Mouse (Mus musculus): Measurements from ENCODE around the gene Clec5a. TPM values are rescaled to one million over a fixed set of nuclear protein-coding genes. Genes with fewer than 3 reads are reported as not detected.
A peak's percentile ranks its signal among the peaks of the same experiment; 100 is the strongest.
"Not testable (repeated sequence)": the region's sequence is repeated elsewhere in the genome, so short reads cannot be mapped to it uniquely, and the experiment has no call there.

Gene Clec5a
- total RNA-seq (2022): 1 to 10 TPM in 3 of 4 experiments, under 1 TPM in 1; 0.75 to 7.2 (median 4.1) TPM

DNA sequence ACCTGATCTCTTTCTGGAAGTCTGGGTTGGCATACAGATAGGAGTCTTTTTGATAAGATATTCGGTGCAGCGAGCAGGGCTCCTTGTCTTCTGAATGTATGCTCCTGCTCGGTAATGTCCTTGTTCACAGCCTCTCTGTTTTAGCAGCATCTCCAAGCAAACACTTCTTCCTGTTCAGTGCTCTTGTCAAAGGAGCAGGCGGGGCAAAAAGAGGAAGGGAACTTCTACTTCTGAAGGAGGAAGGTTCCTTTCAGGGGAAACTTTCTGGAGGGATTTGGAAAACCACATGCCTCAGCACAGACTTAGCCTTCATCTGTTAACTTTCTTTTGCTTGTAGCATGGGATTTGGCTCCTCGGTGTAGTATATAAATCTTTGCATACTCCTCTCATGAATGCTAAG is at the start of gene Clec5a:
TSS of gene Clec5a (minus strand) at position 177 of the 400 bp plus-strand sequence.
- DNase-seq (ENCODE audit: low spot score in 2 of 2): no peak

DNA sequence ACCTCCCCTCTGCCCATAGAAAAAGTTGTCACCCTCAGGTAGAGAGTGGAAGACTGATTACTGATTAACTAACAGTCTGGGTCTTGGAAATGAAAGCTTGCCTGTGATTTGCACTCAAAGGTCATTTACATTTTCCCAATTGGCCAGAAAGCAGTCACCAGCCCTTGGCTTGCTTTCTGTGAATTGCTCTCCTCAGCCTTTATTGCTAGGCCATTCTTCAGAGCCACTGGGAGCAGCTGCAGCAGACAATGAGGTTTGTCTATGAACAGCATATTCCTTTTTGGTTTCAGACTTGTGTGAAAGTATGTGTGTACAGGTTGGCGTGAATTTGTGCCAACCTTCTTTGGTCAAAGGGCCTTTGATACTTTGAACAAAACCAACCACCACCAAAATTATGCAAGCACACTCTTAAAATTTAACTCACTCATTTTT is 49.0 kb upstream of the Clec5a start:
- DNase-seq (ENCODE audit: low spot score in 2 of 2): no peak

DNA sequence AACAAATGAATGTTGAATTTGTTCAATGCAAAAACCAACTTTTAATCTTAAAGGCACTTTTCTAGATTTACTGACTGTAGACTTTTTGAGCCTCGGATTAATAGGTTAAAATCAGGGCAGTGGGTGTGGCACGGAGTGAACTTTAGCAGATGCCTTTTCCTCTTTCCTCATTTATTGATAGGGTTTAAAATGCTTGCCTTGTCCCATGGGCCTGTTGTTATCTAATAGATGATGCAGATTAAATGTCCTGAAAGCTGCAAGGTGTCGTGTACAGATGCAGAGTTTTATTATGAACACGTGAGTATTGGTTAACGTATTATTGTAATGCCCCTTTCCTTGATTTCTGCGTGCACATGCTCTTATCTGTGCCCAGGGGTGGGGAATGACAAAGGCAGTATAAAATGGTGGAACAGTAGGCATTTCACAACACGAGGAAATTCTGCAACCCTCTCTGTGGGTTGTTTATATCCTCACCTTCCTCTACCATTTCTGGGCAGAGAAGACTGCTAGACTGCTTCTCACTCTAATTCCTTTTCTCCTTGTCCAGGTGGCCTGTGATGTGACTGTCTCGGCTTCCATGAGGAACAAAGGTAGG is 42.9 kb upstream of the Clec5a start, which contains the start of gene Mgam:
TSS of gene Mgam (plus strand) at position 426 of the 595 bp plus-strand sequence.
- no peak for DNase-seq (ENCODE audit: low spot score in 2 of 2)

DNA sequence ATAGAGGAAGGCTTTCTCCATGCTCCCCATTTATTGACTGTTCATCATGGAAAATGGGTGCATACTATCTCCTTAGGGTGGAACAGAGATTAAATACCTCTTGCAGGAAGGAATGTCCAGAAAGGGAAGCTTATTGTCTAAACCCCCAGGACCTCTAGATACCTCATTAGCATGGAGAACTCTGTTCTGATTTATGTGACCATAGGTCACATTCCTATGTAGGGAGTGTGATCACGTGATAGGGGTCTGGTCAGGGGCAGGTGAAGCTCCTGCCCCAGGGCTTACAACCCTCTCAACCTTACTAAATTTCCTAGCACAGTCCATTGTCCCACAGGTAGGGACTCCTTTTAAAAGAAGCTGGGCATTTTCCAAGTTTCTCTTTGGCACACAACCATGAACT is 40.5 kb upstream of the Clec5a start:
- DNase-seq (ENCODE audit: low spot score in 2 of 2): no peak

DNA sequence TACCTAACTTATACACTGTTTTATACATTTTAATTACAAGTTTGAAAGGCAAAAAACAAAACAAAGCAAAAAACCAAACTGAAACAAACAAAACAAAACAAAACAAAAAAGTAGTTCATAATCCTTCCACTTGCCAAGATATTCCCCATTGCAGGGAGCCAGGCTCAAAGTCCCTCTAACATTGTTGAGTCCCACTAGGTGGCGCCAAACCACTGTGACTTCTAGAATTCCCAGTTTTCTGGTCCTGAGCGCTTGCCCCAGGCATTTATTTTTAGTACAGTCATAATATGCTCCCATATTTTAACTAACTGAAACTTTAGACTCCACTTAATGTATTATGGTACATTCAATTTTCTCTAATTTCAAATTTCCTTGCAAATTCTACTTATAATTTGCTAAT is 32.3 kb upstream of the Clec5a start:
- peak; percentile 11 to 60 for DNase-seq (ENCODE audit: low spot score in 2 of 2)

DNA sequence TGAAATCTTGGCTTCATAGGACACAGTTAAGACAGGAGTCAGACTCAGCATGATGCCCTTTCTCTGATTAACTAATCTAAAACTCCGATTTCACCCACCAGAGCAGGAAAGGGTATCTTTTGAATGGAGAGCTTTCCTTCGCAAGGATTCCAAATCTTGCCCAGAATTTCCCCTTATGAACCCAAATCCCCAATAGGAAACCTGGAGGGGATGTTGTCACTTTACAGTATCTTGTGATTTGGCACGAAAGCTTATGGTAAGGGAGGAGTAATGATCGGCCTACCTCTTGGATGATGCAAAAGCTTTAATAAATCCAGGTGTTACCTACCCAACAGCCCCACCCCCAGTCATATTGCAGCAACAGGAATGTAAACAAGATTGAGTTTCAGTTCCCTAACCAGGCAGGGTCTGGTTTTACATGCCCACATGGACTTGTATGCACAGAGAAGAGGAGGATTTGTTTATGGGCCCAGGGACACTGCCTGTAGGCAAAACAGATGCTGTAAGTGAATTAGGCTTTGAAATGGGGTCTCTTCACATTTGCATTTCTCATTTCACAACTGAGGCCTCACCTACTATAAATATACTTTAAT is 27.7 kb upstream of the Clec5a start, which contains the start of gene Tas2r138:
TSS of gene Tas2r138 (minus strand) at position 51 of the 593 bp plus-strand sequence.
- no peak for DNase-seq (ENCODE audit: low spot score in 2 of 2)

DNA sequence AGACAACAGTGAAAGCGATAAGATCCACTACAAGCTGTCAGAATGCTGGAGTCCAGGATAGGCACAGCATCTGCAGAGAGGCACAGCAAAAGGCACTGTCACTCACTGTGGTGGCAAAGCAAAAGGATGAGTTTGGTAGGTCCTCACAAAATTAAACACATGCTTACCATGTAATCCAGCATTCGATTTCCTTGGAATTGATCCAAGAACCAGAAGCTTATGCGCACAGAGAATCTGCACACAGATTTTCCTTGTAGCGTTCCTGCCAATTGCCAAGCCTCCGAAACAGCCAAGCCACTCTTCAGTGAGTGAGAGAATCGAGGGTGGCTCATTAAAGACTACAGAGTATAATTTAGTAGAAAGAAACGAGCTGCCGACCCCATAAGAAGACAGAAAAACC is 24.6 kb upstream of the Clec5a start:
- peak; percentile 32 to 44 for DNase-seq (ENCODE audit: low spot score in 2 of 2)

DNA sequence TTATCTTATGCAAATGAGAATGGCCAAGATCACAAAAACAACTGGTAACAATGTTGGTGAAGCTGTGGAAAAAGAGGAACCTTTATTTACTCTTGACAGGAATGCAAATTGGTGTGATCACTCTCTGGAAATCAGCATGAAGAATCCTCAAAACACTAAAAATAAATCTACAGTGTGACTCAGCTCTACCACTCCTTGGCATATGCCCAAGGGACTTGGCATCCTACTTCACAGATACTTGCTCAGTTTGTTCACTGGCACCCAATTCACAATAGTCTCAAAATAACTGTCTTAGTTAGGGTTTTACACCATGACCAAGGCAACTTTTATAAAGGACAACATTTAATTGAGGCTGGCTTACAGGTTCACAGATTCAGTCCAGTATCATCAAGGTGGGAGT is 21.8 kb upstream of the Clec5a start:
- DNase-seq (ENCODE audit: low spot score in 2 of 2): peak; percentile 53 to 71

DNA sequence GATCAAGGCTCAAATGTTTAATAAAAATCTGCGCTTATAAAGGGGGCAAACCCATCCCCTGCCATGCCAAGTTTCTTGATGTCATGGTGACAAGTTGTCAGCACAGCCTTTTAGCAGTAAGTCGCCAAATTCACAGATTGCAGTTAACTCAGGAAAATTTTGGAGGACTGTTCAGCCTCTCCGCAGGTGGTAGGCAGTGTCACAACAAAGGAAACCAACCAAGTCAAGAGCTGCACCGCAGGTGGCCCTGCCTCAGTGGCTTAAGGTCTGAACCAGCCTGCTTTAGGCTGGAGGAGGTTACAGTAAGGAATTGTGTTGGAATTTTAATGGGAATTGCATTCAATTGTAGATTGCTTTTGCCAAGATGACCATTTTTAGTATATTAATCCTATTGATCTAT is 12.9 kb upstream of the Clec5a start:
- DNase-seq (ENCODE audit: low spot score in 2 of 2): not testable (repeated sequence)

DNA sequence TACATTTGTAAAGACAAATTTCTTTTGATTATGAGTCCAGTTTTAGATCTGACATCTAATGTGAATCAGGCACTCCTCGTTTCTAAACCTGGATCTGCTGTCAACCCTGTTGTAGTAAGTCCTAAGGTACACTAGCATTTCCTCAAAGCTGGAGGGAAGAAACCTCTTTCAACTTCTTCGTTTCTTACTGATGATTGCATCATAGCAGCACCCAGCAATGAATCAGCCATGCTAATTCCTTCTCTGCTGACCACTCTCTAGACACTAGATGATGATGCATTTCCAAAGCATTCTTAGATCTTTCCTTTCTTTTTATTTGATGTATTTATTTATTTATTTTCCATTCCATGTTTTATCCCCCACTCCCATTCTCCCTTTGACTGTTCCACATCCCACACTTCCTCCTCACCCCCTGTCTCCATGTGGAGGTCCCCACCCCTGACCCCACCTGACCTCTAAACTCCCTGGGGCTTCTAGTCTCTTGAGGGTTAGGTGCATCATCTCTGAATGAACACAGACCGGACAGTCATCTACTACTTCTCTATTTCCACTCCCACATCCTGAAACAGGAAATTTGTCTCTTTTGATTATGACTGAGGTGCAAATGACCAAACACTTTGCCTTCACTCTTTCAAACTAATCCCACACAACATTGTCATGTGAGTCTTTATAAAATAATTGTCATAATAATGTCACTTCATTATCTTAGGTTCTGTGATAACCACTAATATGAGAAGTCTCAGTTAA is 9.4 kb upstream of the Clec5a start:
- no peak for DNase-seq (ENCODE audit: low spot score in 2 of 2)

DNA sequence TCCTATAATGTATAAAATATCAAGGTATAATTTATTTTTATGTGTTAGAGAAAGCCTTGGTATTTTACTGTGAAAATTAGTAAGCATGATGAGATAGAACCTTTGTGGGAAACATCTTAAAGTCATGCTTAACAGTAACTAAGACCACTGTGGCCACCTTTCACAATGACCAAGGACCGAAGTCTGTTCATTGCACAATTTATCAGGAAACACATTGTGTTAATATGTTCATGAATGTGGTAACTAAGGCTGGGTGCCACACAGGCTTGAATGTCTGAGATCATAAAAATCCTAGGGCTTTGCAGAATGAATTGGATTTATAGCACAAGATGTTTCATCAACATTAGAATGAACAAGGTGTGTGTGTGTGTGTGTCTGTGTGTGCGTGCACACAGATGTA is 2.7 kb upstream of the Clec5a start:
- DNase-seq (ENCODE audit: low spot score in 2 of 2): no peak

DNA sequence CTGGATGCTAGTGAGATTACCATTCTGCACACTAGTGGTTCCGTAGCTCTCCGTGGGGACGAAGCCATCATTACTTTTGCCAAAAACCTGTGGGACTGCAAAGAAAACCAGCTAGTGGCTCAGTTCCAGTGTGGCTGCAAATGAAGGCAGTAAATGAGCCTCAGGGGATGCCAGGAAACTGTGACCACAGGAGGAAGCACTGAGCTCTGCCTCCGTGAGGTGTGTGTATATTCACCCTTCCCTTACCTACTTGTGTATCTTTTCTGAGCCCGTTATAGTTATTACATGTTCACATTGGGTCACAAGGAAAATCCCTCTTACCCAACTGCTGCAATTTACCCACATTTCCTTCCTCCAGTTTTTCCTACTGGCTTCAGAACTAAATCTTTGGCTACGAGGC is 1.3 kb downstream of the Clec5a start:
- DNase-seq (ENCODE audit: low spot score in 2 of 2): no peak

DNA sequence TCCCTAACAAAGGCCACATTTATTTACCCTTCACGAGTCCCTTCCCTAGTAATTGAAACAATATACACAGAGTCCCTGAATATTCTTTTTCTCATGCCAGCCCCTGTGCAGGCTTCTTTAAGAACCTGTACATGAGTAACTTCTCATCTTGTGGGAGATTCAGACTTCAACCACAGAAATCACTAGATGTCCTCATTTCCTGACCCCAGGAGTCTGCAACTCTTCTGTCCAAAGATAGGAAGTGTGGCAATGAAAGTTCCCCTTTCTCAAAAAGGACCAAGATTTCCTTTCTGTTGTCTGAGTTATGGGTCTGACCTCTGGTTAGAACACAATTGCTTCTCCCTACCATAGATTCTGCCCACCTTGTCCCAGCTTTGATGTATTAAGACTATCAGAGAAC is 9.3 kb downstream of the Clec5a start:
- no peak for DNase-seq (ENCODE audit: low spot score in 2 of 2)

DNA sequence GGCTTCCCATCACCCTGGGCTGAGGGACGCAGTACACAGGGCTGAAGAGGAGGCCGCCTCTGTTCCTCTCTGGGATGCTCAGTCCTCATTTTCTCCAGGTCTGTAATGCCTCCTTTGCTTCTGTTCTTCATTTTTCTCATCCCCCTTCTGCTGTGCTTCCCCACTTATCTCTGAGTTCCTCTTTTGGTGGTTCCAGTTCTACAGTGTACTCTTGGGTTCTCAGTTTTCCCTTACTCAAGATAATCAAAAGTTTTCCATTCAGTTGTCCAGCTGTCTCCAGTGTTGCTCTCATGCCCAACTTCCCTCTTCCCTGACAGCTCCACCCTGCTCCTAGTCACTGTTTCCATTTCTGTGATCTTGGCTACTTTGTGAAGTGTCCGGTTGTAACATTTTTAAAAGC is 12.0 kb downstream of the Clec5a start:
- DNase-seq (ENCODE audit: low spot score in 2 of 2): no peak

DNA sequence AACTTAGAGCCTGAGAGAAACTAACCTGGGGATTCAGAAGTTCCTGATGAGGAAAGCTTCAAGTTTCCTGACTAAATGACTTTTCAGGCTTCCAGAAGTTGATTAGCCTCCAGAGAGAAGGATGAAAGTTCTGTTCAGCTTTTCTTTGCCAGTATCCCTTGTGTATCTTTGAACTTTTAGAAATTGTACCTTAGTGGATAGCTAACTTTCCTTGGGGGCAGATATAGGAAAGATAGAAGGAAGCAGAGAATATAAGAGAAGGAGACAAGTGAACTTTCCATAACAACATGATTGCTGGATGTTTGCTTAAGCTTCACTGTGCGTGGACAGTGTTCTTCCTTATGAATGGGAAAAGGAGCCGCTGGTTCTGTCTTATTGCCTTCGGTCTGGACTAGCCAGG is 16.4 kb downstream of the Clec5a start, which contains the start of gene Olfr460:
TSS of gene Olfr460 (plus strand) at position 301 of the 400 bp plus-strand sequence.
- DNase-seq (ENCODE audit: low spot score in 2 of 2): no peak

DNA sequence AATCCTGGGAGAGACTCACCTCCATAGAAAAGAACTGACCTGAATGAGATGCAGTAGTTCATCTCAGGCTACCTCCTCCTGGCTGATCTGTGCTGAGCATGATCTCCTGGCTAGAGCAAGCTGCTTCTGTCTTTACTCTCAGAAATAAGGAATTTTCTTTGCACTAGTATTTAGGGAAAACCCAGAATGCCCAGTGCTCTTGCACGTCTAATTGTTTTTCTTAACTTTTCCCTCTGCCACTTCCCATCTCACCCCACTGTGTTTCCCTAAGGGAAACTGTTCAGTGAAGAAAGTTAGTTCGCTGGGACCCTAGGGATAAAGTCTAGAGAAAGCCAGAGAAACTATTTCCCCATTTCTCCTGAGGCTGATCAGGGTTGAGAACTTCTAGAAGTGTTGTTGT is 30.7 kb downstream of the Clec5a start, which contains the start of gene Olfr461:
TSS of gene Olfr461 (minus strand) at position 101 of the 400 bp plus-strand sequence.
- no peak for DNase-seq (ENCODE audit: low spot score in 2 of 2)

DNA sequence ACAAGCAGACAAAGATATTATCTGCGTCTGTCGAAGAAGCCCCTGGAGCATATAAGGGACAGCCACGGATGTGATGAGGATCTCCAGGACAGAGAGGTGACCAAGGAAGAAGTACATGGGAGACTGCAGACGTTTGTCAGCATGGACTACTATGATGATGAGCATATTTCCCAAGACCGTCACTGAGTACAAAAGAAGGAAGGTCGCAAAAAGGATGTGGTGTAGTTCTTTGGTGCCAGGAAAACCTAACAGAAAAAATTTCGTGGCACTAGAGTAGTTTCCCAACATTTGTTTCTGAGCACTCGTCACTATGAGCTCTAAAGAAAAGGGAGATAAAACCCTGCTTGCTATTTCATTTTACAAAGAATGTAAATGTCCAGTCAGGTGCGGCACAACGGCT is 40.9 kb downstream of the Clec5a start:
- no peak for DNase-seq (ENCODE audit: low spot score in 2 of 2)

Other genes starting within 250 kb of the Clec5a start
- gene E330009J07Rik, start 149.7 kb downstream of the Clec5a start, total RNA-seq (2022): 10 to 100 TPM; 40.4 to 53.1 (median 45.7) TPM
- under 1 TPM in 1 of 4 experiments, not detected in 3; 0.16 TPM for gene Wee2, start 146.7 kb downstream of the Clec5a start, total RNA-seq (2022)
- 10 to 100 TPM; 26.2 to 35.5 (median 32.6) TPM for gene Ssbp1, start 114.5 kb downstream of the Clec5a start, total RNA-seq (2022)
- gene Tas2r137, start 94.6 kb downstream of the Clec5a start, total RNA-seq (2022): not detected
- gene Tas2r108, start 92.3 kb downstream of the Clec5a start, total RNA-seq (2022): under 1 TPM in 1 of 4 experiments, not detected in 3; 0.33 TPM
- not detected for gene Prss37, start 66.3 kb downstream of the Clec5a start, total RNA-seq (2022)
- gene Olfr461, start 30.8 kb downstream of the Clec5a start, total RNA-seq (2022): not detected
- not detected for gene Olfr460, start 16.3 kb downstream of the Clec5a start, total RNA-seq (2022)
- not detected for gene Tas2r138, start 27.5 kb upstream of the Clec5a start, total RNA-seq (2022)
- gene Mgam, start 43.0 kb upstream of the Clec5a start, total RNA-seq (2022): not detected

All from layer of hippocampus, adult 8-10 months (tissue).